Mouse (Mus musculus): Measurements from ENCODE around the gene Rhot1.

- TF ChIP-seq POLR2A (IDR thresholded peaks at IDR 0.05; ENCODE audit: borderline replicate concordance, extremely low read depth, insufficient read depth, insufficient read length, poor library complexity, severe bottlenecking) (no peak), CTCF (IDR thresholded peaks at IDR 0.05; ENCODE audit: borderline replicate concordance, extremely low read depth, insufficient read depth, insufficient read length) (no peak)
These were observed 29.5 kb downstream of the Rhot1 start for GRCm38 (mm10) chr11:80238306-80238705.

Data from brain, embryonic 14.5 days (tissue).